15 mouse cellular contexts compared by ENCODE assay signal in the genomic region with DNA sequence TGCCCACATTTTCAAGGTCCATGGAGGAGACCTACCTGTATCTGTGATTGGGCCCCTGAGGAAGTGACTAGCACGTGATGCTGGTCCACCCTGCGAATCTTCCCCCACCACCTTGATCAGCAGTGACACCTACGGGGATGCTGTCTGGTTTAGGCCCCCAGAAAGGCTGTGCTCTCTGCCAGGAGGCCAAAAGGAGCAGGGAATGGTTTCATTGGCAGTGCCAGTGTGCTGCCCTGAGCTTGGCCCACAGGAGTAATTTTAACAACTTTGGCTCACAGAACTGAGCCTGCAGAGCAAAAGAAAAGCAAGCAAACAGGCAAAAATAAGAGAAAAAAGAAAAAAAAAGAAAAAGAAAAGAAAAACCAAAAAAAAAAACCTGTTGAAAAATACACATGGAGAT. TPM values are rescaled to one million over a fixed set of nuclear protein-coding genes. Genes with fewer than 3 reads are reported as not detected.
DNase-seq lines count a peak whose midpoint lies in the region; ATAC-seq and TF ChIP-seq lines count a peak whose summit lies in the region.
"Had no signal": no experiment of that assay in that cellular context is flagged by ENCODE, and none has a peak within 500 bp of the region (broad histone marks: within the 10 kb centered on the region; RNA-seq: fewer than 3 reads in every experiment).

No protein-coding gene starts in this region.

- no peak for TF ChIP-seq CTCF in cerebellum, adult 2 months (IDR thresholded peaks at IDR 0.05; ENCODE audit: borderline replicate concordance, insufficient read depth, low read depth, low read length)
- no peak for TF ChIP-seq CTCF in heart, adult 2 months (IDR thresholded peaks at IDR 0.05)
- TF ChIP-seq CTCF in olfactory bulb, adult 2 months (IDR thresholded peaks at IDR 0.05; ENCODE audit: insufficient read depth, low read depth, low read length), result no peak

- 0 out of 2 replicates have a peak overlapping the region, but pooled peaks have one; percentile 22 for H3K27ac ChIP-seq in cerebellum, adult 2 months (ENCODE audit: insufficient read depth, low read length)
- peak overlapping the region; percentile 55 for H3K27ac ChIP-seq in heart, adult 2 months
- no peak overlapping the region for H3K27ac ChIP-seq in heart, embryonic 11.5 days (ENCODE audit: low read depth, low read length)
- H3K27ac ChIP-seq in olfactory bulb, adult 2 months (ENCODE audit: insufficient read depth, low read depth, low read length), result peak overlapping the region; percentile 85
- H3K27ac ChIP-seq: embryonic facial prominence, embryonic 10.5 days; hindbrain, embryonic 12.5 days had no signal

- no peak overlapping the region for H3K9ac ChIP-seq in heart, adult 2 months (ENCODE audit: low read depth, low read length)
- H3K9ac ChIP-seq in heart, embryonic 11.5 days (ENCODE audit: low read depth, low read length), result no peak overlapping the region
- H3K9ac ChIP-seq: forebrain, postnatal 0 days; hindbrain, embryonic 12.5 days had no signal

- TF ChIP-seq POLR2A in cerebellum, adult 2 months (IDR thresholded peaks at IDR 0.05; ENCODE audit: borderline replicate concordance, insufficient read depth, low read length), result no peak
- no peak for TF ChIP-seq POLR2A in heart, adult 2 months (IDR thresholded peaks at IDR 0.05; ENCODE audit: insufficient read depth, low read depth, low read length)
- TF ChIP-seq POLR2A in olfactory bulb, adult 2 months (IDR thresholded peaks at IDR 0.05; ENCODE audit: insufficient read depth, low read depth, low read length), result no peak

- H3K4me1 ChIP-seq in cerebellum, adult 2 months (ENCODE audit: control insufficient read depth, insufficient read depth, low read length), result peaks cover 62% of the 10 kb centered on the region
- peaks cover 7% of the 10 kb centered on the region for H3K4me1 ChIP-seq in heart, adult 2 months (ENCODE audit: control insufficient read depth, insufficient read depth, low read length)
- peaks cover 28% of the 10 kb centered on the region for H3K4me1 ChIP-seq in heart, embryonic 11.5 days (ENCODE audit: control insufficient read depth, insufficient read depth, low read length)
- H3K4me1 ChIP-seq in olfactory bulb, adult 2 months (ENCODE audit: control insufficient read depth, insufficient read depth, low read length), result peaks cover 50% of the 10 kb centered on the region

- H3K36me3 ChIP-seq in heart, adult 2 months (ENCODE audit: control insufficient read depth, insufficient read depth, low read length), result no peaks in the 10 kb centered on the region
- H3K36me3 ChIP-seq in heart, embryonic 11.5 days (ENCODE audit: control insufficient read depth, insufficient read depth, low read length), result no peaks in the 10 kb centered on the region

- H3K4me2 ChIP-seq in heart, embryonic 11.5 days, result no peak overlapping the region
- H3K4me2 ChIP-seq: hindbrain, embryonic 12.5 days had no signal

- 15% methylated on average over 3 of the region's 3 CpGs for WGBS in cerebellum, adult 2 months
- WGBS in heart, adult 2 months, result 80% methylated on average over 3 of the region's 3 CpGs
- 72% methylated on average over 3 of the region's 3 CpGs for WGBS in heart, embryonic 11.5 days (ENCODE audit: insufficient replicate concordance)
- 37% methylated on average over 3 of the region's 3 CpGs for WGBS in olfactory bulb, adult 2 months

- no peaks in the 10 kb centered on the region for H3K27me3 ChIP-seq in cerebellum, adult 2 months (ENCODE audit: control insufficient read depth, insufficient read depth, low read length)
- no peaks in the 10 kb centered on the region for H3K27me3 ChIP-seq in heart, adult 2 months (ENCODE audit: control insufficient read depth, insufficient read depth, low read length)
- no peaks in the 10 kb centered on the region for H3K27me3 ChIP-seq in heart, embryonic 11.5 days (ENCODE audit: control insufficient read depth, insufficient read depth, low read length)
- H3K27me3 ChIP-seq: hindbrain, embryonic 12.5 days had no signal

- no peak for TF ChIP-seq EP300 in heart, adult 2 months (IDR thresholded peaks at IDR 0.05; ENCODE audit: insufficient read depth, low read depth, low read length)

- H3K4me3 ChIP-seq in cerebellum, adult 2 months (replicated peaks; ENCODE audit: insufficient read depth, low read depth, low read length), result no peak overlapping the region
- H3K4me3 ChIP-seq in heart, adult 2 months, result no peak overlapping the region
- no peak overlapping the region for H3K4me3 ChIP-seq in heart, embryonic 11.5 days (ENCODE audit: low read depth, low read length)
- H3K4me3 ChIP-seq in olfactory bulb, adult 2 months (ENCODE audit: insufficient read depth, low read depth, low read length), result no peak overlapping the region
- H3K4me3 ChIP-seq: embryonic facial prominence, embryonic 10.5 days; hindbrain, embryonic 12.5 days had no signal

- no peak for ATAC-seq in heart, embryonic 11.5 days (replicated peaks; ENCODE audit: insufficient number of reproducible peaks, low FRiP score, low TSS enrichment)
- ATAC-seq: inflammation-experienced regulatory T-cells, adult 6 months; intestine, postnatal 0 days had no signal

- no peaks in the 10 kb centered on the region for H3K9me3 ChIP-seq in heart, embryonic 11.5 days (replicated peaks; ENCODE audit: control insufficient read depth, low read length)
- H3K9me3 ChIP-seq: embryonic facial prominence, embryonic 10.5 days; hindbrain, embryonic 12.5 days had no signal

- peaks cover 2% of the 10 kb centered on the region; the same call in 1 of the 2 replicates for H3K79me2 ChIP-seq in heart, adult 2 months (replicated peaks; ENCODE audit: control insufficient read depth, insufficient read depth, low read length)

- intact Hi-C loops in heart, adult 2 months (cut with DNase I), result loop anchor here (1.0 kb wide), 1 partner anchor 12 kb away; no protein-coding TSS in a partner anchor

- peak in 1 of 2 experiments; percentile 54 for DNase-seq in cerebellum, adult 2 months
- DNase-seq in cerebellum, postnatal 4 days (ENCODE audit: low spot score in 2 of 2), result no peak
- no peak for DNase-seq in heart, adult 2 months
- DNase-seq in brain, adult 2 months (ENCODE audit: low read depth, low spot score), result peak; percentile 68
- DNase-seq in spleen, adult 18-20 months, result no peak
- DNase-seq: adrenal gland, postnatal 10 days; gastrocnemius, postnatal 14 days had no signal

RNA-seq across cellular contexts. Expression of gene Sirpa, which starts 13.2 kb away (rescaled TPM):
- 235 and 254 TPM in 2 replicates for polyA plus RNA-seq in cerebellum, adult 2 months (2012; rRNA removed)
- 10 to 100 TPM; 28.9 to 29.4 TPM for total RNA-seq in heart, adult 2 months (2021)
- polyA plus RNA-seq in heart, adult 2 months (2012; rRNA removed), result 28.3 and 32.1 TPM in 2 replicates
- polyA plus RNA-seq in heart, embryonic 11.5 days (2014; fragmentation: Nextera tagmentation; extraction: Ambion mirVana), result 13.0 and 15.7 TPM in 2 replicates
- polyA plus RNA-seq in olfactory bulb, adult 2 months (2012; ENCODE audit: insufficient read depth, insufficient read length, low replicate concordance, missing spikeins), result not detected in 2 replicates
- total RNA-seq: MEL had no signal
